Mouse (Mus musculus) lung, postnatal 0 days (tissue): ENCODE data around the gene Aadat. TPM values are rescaled to one million over a fixed set of nuclear protein-coding genes. Genes with fewer than 3 reads are reported as not detected.
A peak's percentile ranks its signal among the peaks of the same experiment; 100 is the strongest.
"Not testable (repeated sequence)": the region's sequence is repeated elsewhere in the genome, so short reads cannot be mapped to it uniquely, and the experiment has no call there.

ENCODE experiments used
- ATAC-seq: fragments of 200-750 bp; cut with Nextera tagmentation; 2 replicates; pipeline ENCODE4 v1.8.0; 2017; ENCODE audit warnings: moderate library complexity
- DNase-seq: peaks from one replicate; pipeline ENCODE4 v3.0.0-alpha.2; 2016; ENCODE audit warnings: low spot score
- H3K27ac ChIP-seq: fragments of 300-500 bp; sonication (generic); 2 replicates; pipeline ENCODE4 v1.5.1; 2014; ENCODE audit warnings: antibody characterized with exemption, mild to moderate bottlenecking, low read length, mixed read lengths
- H3K27me3 ChIP-seq: fragments of 300-500 bp; sonication (generic); replicated peaks from 2 replicates; pipeline ENCODE4 v1.6.1; 2014; ENCODE audit warnings: low read length, mixed read lengths; ENCODE audit not compliant: insufficient read depth
- H3K36me3 ChIP-seq: fragments of 300-500 bp; sonication (generic); 2 replicates; pipeline ENCODE4 v1.6.1; 2014; ENCODE audit warnings: low read length, mixed read lengths; ENCODE audit not compliant: insufficient read depth
- H3K4me1 ChIP-seq: fragments of 300-500 bp; sonication (generic); 2 replicates; pipeline ENCODE4 v1.6.1; 2014; ENCODE audit warnings: antibody characterized with exemption, low read depth, low read length, mixed read lengths; ENCODE audit not compliant: insufficient read depth
- H3K4me2 ChIP-seq: fragments of 300-500 bp; sonication (generic); replicated peaks from 2 replicates; pipeline ENCODE4 v1.6.1; 2014; ENCODE audit warnings: low read depth, mild to moderate bottlenecking, low read length, moderate library complexity, mixed read lengths
- H3K4me3 ChIP-seq: fragments of 300-500 bp; sonication (generic); 2 replicates; pipeline ENCODE4 v1.5.1; 2014; ENCODE audit warnings: low read depth, low read length
- H3K9ac ChIP-seq: fragments of 300-500 bp; sonication (generic); replicated peaks from 2 replicates; pipeline ENCODE4 v1.6.1; 2014; ENCODE audit warnings: low read depth, mild to moderate bottlenecking
- H3K9me3 ChIP-seq: fragments of 300-500 bp; sonication (generic); 2 replicates; pipeline ENCODE4 v1.6.1; 2016; ENCODE audit warnings: low read length, mixed read lengths
- CTCF ChIP-seq: IDR thresholded peaks from 2 replicates; pipeline ENCODE4 v1.5.1; 2016; ENCODE audit warnings: antibody characterized with exemption, mild to moderate bottlenecking
- EP300 ChIP-seq: IDR thresholded peaks from 2 replicates; pipeline ENCODE4 v1.6.1; 2016; ENCODE audit warnings: antibody characterized with exemption, mild to moderate bottlenecking, control low read depth
- WGBS: fragments of 180-500 bp; shearing (Covaris S2); extraction: QIAGEN DNeasy Blood & Tissue Kit; methylation state at CpG from one replicate; pipeline ENCODE4 v1.1.7; 2014; 5-methylcytosine and 5-hydroxymethylcytosine counted together
- polyA plus RNA-seq: library from polyadenylated mRNA; unstranded; fragments of >200 nt; fragmentation: Nextera tagmentation; extraction: Ambion mirVana; gene quantifications from 2 replicates; pipeline ENCODE4 v1.2.1, GENCODE M21; 2015

Aadat gene
- 0.07 TPM in 1 of 2 replicates, not detected in the other for polyA plus RNA-seq

DNA sequence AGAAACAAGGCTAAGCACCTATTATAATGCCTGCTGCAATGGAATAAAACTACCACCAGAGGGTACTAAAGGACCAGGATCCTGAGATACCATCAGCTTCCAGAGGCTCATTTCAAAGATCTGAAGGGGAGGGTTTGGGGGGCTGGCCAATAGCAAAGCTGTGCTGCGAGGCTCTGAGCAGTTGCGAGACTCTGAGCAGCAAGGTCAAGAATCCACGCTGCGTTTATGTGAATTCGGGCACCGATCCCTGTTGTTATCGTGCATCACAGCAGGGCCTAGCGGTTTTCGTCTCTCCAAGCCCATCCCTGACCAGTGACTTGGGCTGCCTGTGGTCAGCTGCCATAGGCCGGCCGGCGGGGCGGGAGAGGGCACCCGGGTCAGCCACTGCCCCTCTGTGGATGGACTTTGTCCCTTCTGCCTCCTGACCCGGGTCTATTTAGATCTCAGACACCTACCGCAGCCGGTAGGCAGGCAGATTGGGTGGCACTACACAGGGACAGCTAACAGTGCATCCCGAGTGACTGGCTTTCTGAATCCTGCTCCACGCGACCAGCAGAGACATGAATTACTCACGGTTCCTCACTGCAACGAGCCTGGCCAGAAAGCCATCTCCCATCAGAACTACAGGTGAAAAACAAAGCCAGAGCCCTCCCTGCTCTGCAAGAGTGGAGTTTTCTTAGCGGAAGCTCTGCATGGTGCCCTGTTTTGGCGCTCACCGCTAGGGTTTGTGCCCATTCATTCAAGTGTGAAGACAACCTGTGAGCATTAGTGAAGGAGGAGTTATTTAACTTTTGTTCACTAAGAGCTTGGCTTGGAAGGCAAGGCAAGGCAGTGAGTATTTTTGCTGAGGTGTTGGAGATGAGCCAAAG, at the start of gene Aadat:
Gene Aadat (plus strand): TSS at position 280 of the 869 bp plus-strand sequence.
- Histone ChIP-seq H3K36me3 (no peaks in the 10 kb centered on the region), H3K27ac (no peak within 1 kb of the TSS), H3K4me1 (no peaks in the 10 kb centered on the region), H3K4me2 (peak within 1 kb of the TSS; percentile 64), H3K9me3 (no peaks in the 10 kb centered on the region), H3K4me3 (peak within 1 kb of the TSS; percentile 33), H3K9ac (no peak within 1 kb of the TSS), H3K27me3 (no peaks in the 10 kb centered on the region)
- ATAC-seq = peak; percentile 85
- TF ChIP-seq CTCF = peak; percentile 84
- no peak for TF ChIP-seq EP300
- WGBS = 1% methylated on average over 25 of the region's 25 CpGs
- DNase-seq = peak; percentile 83

DNA sequence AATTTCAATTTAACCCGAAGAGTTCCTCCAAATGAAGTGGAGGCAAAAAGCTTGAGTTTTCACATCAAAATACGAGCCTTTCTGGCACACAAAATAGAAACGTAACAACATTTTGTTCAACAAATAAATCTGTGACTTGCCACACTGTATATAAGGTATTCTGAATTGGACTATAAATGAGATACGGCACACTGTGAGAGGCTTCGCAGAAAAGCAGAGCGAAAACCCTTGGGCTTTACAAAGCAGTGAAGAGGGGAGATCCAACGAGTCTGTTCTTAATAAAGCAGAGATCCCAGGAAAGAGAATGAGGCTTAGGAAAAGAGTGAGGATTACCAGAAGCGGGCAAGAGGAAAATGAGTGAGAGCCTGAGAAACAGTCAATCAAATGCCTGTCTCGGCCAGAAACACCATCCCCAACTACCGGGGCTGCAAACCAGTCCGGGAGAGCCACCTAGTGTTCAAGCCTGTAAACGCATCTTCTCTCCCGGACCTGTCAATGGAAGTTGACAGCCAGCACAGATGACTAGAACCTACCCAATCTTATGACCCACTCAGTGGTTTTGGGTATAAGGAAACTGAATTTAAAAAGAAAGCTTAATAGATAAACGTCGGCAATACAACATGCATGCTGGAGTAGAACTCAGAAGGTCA, 38.9 kb upstream of the Aadat start:
- 38% methylated on average over 15 of the region's 15 CpGs for WGBS
- Histone ChIP-seq H3K27ac (no peak overlapping the region), H3K9ac (no peak overlapping the region), H3K9me3 (no peaks in the 10 kb centered on the region), H3K4me2 (no peak overlapping the region), H3K36me3 (no peaks in the 10 kb centered on the region), H3K4me1 (no peaks in the 10 kb centered on the region), H3K27me3 (no peaks in the 10 kb centered on the region), H3K4me3 (no peak overlapping the region)
- no peak for TF ChIP-seq EP300
- TF ChIP-seq CTCF = peak; percentile 85
- peak; percentile 62 for DNase-seq
- no peak for ATAC-seq

DNA sequence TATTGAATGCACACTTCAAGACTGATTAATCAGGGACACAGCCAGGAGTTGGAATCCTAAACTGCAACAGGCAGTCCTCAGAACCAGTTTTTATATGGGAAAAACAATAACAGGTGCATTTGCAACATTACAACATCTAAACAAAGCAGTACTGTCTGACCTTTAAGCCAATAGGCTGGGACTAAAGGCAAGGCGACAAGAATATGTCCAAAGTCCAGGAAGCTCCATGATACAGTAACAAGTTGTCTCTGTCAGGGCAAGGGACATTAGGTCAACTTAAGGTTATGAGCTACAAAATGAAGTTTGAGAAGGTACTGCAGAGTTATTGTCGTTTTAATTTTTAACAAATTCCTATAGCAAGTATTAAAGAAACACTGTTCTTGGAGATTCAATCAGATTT, 15.6 kb upstream of the Aadat start:
- H3K9ac ChIP-seq = no peak overlapping the region
- H3K4me3 ChIP-seq = no peak overlapping the region
- no peak overlapping the region for H3K4me2 ChIP-seq
- WGBS = 69% methylated on average over 2 of the region's 2 CpGs
- no peak for ATAC-seq
- no peak for DNase-seq
- H3K4me1 ChIP-seq = no peaks in the 10 kb centered on the region
- TF ChIP-seq CTCF = no peak
- no peak for TF ChIP-seq EP300
- H3K36me3 ChIP-seq = no peaks in the 10 kb centered on the region
- H3K9me3 ChIP-seq = no peaks in the 10 kb centered on the region
- no peaks in the 10 kb centered on the region for H3K27me3 ChIP-seq
- H3K27ac ChIP-seq = no peak overlapping the region

DNA sequence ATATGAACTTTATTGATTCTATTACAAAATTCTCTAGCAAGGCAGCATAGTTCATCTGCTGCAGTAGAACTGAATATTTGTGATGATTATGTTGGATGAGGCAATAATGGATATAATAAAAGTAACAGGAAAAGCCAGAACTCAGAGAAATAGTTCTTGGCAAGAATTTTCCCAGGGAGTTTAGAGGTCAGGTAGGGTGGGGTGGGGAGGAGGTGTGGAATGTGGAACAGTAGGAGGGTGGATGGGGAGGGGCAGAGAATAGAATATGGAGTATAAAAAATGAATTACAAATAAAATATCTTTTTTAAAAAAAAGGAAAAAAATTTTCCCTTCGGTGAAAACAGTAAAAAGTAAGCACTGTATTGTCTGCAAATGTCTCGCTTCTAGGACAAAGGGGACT, 13.9 kb upstream of the Aadat start:
- ATAC-seq (no peak), DNase-seq (no peak)
- Histone ChIP-seq H3K4me2 (no peak overlapping the region), H3K27ac (no peak overlapping the region), H3K36me3 (no peaks in the 10 kb centered on the region), H3K4me1 (no peaks in the 10 kb centered on the region), H3K4me3 (no peak overlapping the region), H3K27me3 (no peaks in the 10 kb centered on the region), H3K9me3 (no peaks in the 10 kb centered on the region), H3K9ac (no peak overlapping the region)
- 83% methylated on average over 2 of the region's 2 CpGs for whole genome bisulfite sequencing
- no peak for TF ChIP-seq CTCF
- no peak for TF ChIP-seq EP300

DNA sequence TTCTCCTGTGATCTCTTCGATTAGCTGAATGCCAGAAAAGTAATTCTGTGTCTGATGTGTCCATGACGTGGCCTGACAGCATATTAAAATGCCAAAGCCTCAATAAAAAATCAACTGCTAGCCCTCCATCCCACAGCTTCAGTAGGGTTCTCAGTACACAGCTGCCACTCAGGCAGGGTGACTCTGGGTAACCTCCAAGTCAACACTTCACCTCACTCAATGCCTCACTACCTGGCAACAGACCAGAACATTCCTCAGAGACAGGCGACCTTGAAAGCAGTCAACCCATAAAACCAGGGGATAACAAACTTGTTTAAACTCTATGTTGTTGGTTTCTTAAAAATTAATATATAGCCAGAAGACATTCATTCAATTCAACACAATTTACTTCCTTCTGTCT, 13.3 kb upstream of the Aadat start:
- Histone ChIP-seq H3K4me3 (no peak overlapping the region), H3K9me3 (no peaks in the 10 kb centered on the region), H3K27ac (no peak overlapping the region), H3K4me1 (no peaks in the 10 kb centered on the region), H3K4me2 (no peak overlapping the region), H3K36me3 (no peaks in the 10 kb centered on the region), H3K27me3 (no peaks in the 10 kb centered on the region), H3K9ac (no peak overlapping the region)
- ATAC-seq (peak; percentile 64; the same call in 1 of the 2 replicates), DNase-seq (peak; percentile 24)
- WGBS = 31% methylated on average over 3 of the region's 3 CpGs
- no peak for TF ChIP-seq EP300
- TF ChIP-seq CTCF = no peak

DNA sequence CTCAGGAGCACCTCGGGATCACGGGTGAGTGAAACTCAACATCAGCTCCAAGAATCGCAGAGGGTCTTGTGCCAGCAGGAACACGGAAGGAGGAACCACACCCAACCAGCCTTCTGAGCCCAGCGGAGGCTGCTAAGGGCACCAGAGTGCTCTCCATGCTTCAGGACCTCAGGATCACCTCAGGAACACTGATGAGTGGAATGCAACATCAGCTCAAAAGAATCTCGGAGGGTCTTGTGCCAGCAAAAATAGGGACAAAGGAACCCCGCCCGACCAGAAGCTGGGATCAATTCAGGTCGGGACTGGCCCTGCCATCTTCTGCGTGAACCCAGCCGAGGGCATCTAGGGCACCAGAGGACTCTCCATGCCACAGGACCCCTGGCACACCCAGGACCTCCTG, 11.1 kb upstream of the Aadat start:
- H3K9ac ChIP-seq = no peak overlapping the region
- no peak overlapping the region for H3K27ac ChIP-seq
- H3K36me3 ChIP-seq = no peaks in the 10 kb centered on the region
- H3K4me2 ChIP-seq = no peak overlapping the region
- no peak for TF ChIP-seq EP300
- no peak for TF ChIP-seq CTCF
- H3K27me3 ChIP-seq = no peaks in the 10 kb centered on the region
- 67% methylated on average over 11 of the region's 11 CpGs for WGBS
- ATAC-seq (no peak), DNase-seq (no peak)
- H3K4me1 ChIP-seq = no peaks in the 10 kb centered on the region
- H3K9me3 ChIP-seq = no peaks in the 10 kb centered on the region
- no peak overlapping the region for H3K4me3 ChIP-seq

DNA sequence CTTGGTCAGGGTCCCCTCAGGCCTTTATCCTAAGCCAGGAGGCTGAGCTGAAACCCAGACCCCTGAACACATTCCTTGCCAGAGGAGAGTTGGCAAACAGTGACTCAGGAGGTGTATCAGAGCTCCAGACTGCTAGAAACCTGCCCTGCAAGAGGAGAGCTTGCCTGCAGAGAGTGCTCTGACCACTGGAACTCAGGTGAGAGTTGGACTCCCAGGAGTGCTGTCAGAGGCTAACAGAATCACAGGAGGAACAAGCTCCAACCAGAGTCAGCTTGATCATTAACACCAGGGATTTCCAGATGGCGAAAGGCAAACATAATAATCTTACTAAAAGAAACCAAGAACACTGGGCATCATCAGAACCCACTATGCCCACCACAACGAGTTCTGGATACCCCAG, 10.7 kb upstream of the Aadat start:
- WGBS = 54% methylated on average over 2 of the region's 2 CpGs
- not testable (repeated sequence) for H3K4me3 ChIP-seq, DNase-seq, H3K36me3 ChIP-seq, ATAC-seq, H3K4me2 ChIP-seq, H3K27me3 ChIP-seq, H3K9ac ChIP-seq, H3K27ac ChIP-seq, H3K4me1 ChIP-seq, H3K9me3 ChIP-seq
